Mouse (Mus musculus) liver, postnatal 0 days (tissue): ENCODE data around the gene Gm826. TPM values are rescaled to one million over a fixed set of nuclear protein-coding genes. Genes with fewer than 3 reads are reported as not detected.

Experiments used
- ATAC-seq: fragments of 200-750 bp; cut with Nextera tagmentation; 2 replicates; pipeline ENCODE4 v1.8.0; 2017; ENCODE audit warnings: mild to moderate bottlenecking, moderate library complexity
- DNase-seq: peaks from one replicate; pipeline ENCODE4 v3.0.0-alpha.2; 2016
- H3K27ac ChIP-seq: fragments of 300-500 bp; sonication (generic); 2 replicates; pipeline ENCODE4 v1.5.1; 2014; ENCODE audit warnings: antibody characterized with exemption, moderate library complexity, mild to moderate bottlenecking, low read depth
- H3K27me3 ChIP-seq: fragments of 300-500 bp; sonication (generic); 2 replicates; pipeline ENCODE4 v1.6.1; 2014; ENCODE audit warnings: low read length, control low read depth, mixed read lengths; ENCODE audit not compliant: insufficient read depth
- H3K36me3 ChIP-seq: fragments of 300-500 bp; sonication (generic); replicated peaks from 2 replicates; pipeline ENCODE4 v1.6.1; 2014; ENCODE audit warnings: mild to moderate bottlenecking, control low read depth, low read length, moderate library complexity, mixed read lengths; ENCODE audit not compliant: insufficient read depth
- H3K4me1 ChIP-seq: fragments of 300-500 bp; sonication (generic); 2 replicates; pipeline ENCODE4 v1.6.1; 2014; ENCODE audit warnings: antibody characterized with exemption, mild to moderate bottlenecking, control low read depth; ENCODE audit not compliant: insufficient read depth
- H3K4me2 ChIP-seq: fragments of 300-500 bp; sonication (generic); 2 replicates; pipeline ENCODE4 v1.6.1; 2014; ENCODE audit warnings: low read depth, mild to moderate bottlenecking, low read length, moderate library complexity, mixed read lengths
- H3K4me3 ChIP-seq: fragments of 300-500 bp; sonication (generic); 2 replicates; pipeline ENCODE4 v1.5.1; 2014; ENCODE audit warnings: low read depth, low read length
- H3K9ac ChIP-seq: fragments of 300-500 bp; sonication (generic); replicated peaks from 2 replicates; pipeline ENCODE4 v1.6.1; 2014; ENCODE audit warnings: mild to moderate bottlenecking, moderate library complexity
- H3K9me3 ChIP-seq: fragments of 300-500 bp; sonication (generic); 2 replicates; pipeline ENCODE4 v1.6.1; 2016; ENCODE audit warnings: mild to moderate bottlenecking, control low read depth, low read length, mixed read lengths
- CTCF ChIP-seq: sonication (generic); IDR thresholded peaks from 2 replicates; pipeline ENCODE4 v1.5.1; 2016; ENCODE audit warnings: antibody characterized with exemption, low read depth
- EP300 ChIP-seq: IDR thresholded peaks from 2 replicates; pipeline ENCODE4 v1.6.1; 2016; ENCODE audit warnings: antibody characterized with exemption, low read depth, mild to moderate bottlenecking
- WGBS: fragments of 180-500 bp; shearing (Covaris S2); extraction: QIAGEN DNeasy Blood & Tissue Kit; methylation state at CpG from one replicate; pipeline ENCODE4 v1.1.7; 2014; ENCODE audit not compliant: insufficient replicate concordance; 5-methylcytosine and 5-hydroxymethylcytosine counted together
- polyA plus RNA-seq: library from polyadenylated mRNA; unstranded; fragments of >200 nt; fragmentation: Nextera tagmentation; extraction: Ambion mirVana; gene quantifications from 2 replicates; pipeline ENCODE4 v1.2.1, GENCODE M21; 2015

The Gm826 gene
- polyA plus RNA-seq, 1 experiment from 2014 or later = 1.2 TPM

GRCm38 (mm10) chr2:160354319-160354718, 20.4 kb upstream of the Gm826 start:
- no peaks in the 10 kb centered on the region for H3K36me3 ChIP-seq
- TF ChIP-seq CTCF (no peak), EP300 (no peak)
- H3K27ac ChIP-seq = no peak overlapping the region
- H3K4me1 ChIP-seq = peaks cover 4% of the 10 kb centered on the region
- no peak overlapping the region for H3K9ac ChIP-seq
- H3K9me3 ChIP-seq = no peaks in the 10 kb centered on the region
- WGBS = 49% methylated on average over 2 of the region's 2 CpGs
- H3K4me2 ChIP-seq = no peak overlapping the region
- peaks cover 7% of the 10 kb centered on the region; the same call in 1 of the 2 replicates for H3K27me3 ChIP-seq
- no peak for ATAC-seq
- no peak overlapping the region for H3K4me3 ChIP-seq
- DNase-seq = no peak

- Histone ChIP-seq H3K9me3 (no peaks in the 10 kb centered on the region), H3K4me1 (peaks cover 12% of the 10 kb centered on the region), H3K36me3 (no peaks in the 10 kb centered on the region), H3K27me3 (peaks cover 2% of the 10 kb centered on the region; the same call in 1 of the 2 replicates), H3K4me3 (no peak overlapping the region), H3K9ac (no peak overlapping the region), H3K27ac (no peak overlapping the region), H3K4me2 (no peak overlapping the region)
- 35% methylated on average over 2 of the region's 2 CpGs for WGBS
- DNase-seq = no peak
- ATAC-seq = no peak
- no peak for TF ChIP-seq EP300
- TF ChIP-seq CTCF = no peak
These were observed 19.6 kb upstream of the Gm826 start for GRCm38 (mm10) chr2:160353581-160353980.

GRCm38 (mm10) chr2:160351038-160351574, 17.1 kb upstream of the Gm826 start:
- Histone ChIP-seq H3K4me2 (no peak overlapping the region), H3K9ac (no peak overlapping the region), H3K4me3 (no peak overlapping the region), H3K27me3 (no peaks in the 10 kb centered on the region), H3K36me3 (no peaks in the 10 kb centered on the region), H3K9me3 (no peaks in the 10 kb centered on the region), H3K27ac (0 out of 2 replicates have a peak overlapping the region, but pooled peaks have one; percentile 4), H3K4me1 (peaks cover 12% of the 10 kb centered on the region)
- DNase-seq = peak; percentile 57
- peak; percentile 67 for ATAC-seq
- TF ChIP-seq CTCF = no peak
- no peak for TF ChIP-seq EP300
- WGBS = 41% methylated on average over 8 of the region's 8 CpGs

GRCm38 (mm10) chr2:160349578-160349977, 15.6 kb upstream of the Gm826 start:
- Histone ChIP-seq H3K36me3 (no peaks in the 10 kb centered on the region), H3K27me3 (no peaks in the 10 kb centered on the region), H3K4me3 (no peak overlapping the region), H3K9me3 (no peaks in the 10 kb centered on the region), H3K4me2 (no peak overlapping the region), H3K9ac (no peak overlapping the region), H3K4me1 (peaks cover 12% of the 10 kb centered on the region), H3K27ac (peak overlapping the region; percentile 78)
- ATAC-seq (peak; percentile 91), DNase-seq (peak; percentile 56)
- WGBS = 59% methylated on average over 4 of the region's 4 CpGs
- TF ChIP-seq CTCF = no peak
- no peak for TF ChIP-seq EP300

- WGBS = 57% methylated on average over 7 of the region's 7 CpGs
- no peak overlapping the region for H3K4me2 ChIP-seq
- ATAC-seq = no peak
These were observed 14.8 kb upstream of the Gm826 start for GRCm38 (mm10) chr2:160348796-160349195.

GRCm38 (mm10) chr2:160348072-160348604, 14.2 kb upstream of the Gm826 start:
- Histone ChIP-seq H3K27me3 (no peaks in the 10 kb centered on the region), H3K9ac (no peak overlapping the region), H3K36me3 (no peaks in the 10 kb centered on the region), H3K4me2 (no peak overlapping the region), H3K4me3 (no peak overlapping the region), H3K9me3 (no peaks in the 10 kb centered on the region), H3K4me1 (peaks cover 12% of the 10 kb centered on the region), H3K27ac (no peak overlapping the region)
- WGBS = 51% methylated on average over 4 of the region's 4 CpGs
- TF ChIP-seq EP300 = 0 out of 2 replicates have a peak, but pooled peaks have one; percentile 11
- TF ChIP-seq CTCF = no peak
- no peak for ATAC-seq
- DNase-seq = peak; percentile 45

More at GRCm38 (mm10) chr2:160348796-160349195, 14.8 kb upstream of the Gm826 start:
- no peak for TF ChIP-seq EP300
- TF ChIP-seq CTCF = no peak
- peak overlapping the region; percentile 78 for H3K27ac ChIP-seq
- H3K36me3 ChIP-seq = no peaks in the 10 kb centered on the region
- peaks cover 12% of the 10 kb centered on the region for H3K4me1 ChIP-seq
- no peak for DNase-seq
- H3K4me3 ChIP-seq = no peak overlapping the region
- no peaks in the 10 kb centered on the region for H3K9me3 ChIP-seq
- H3K27me3 ChIP-seq = no peaks in the 10 kb centered on the region
- no peak overlapping the region for H3K9ac ChIP-seq
